Mouse (Mus musculus) intestine, embryonic 14.5 days (tissue): Measurements from ENCODE around the gene Zfp12. TPM values are rescaled to one million over a fixed set of nuclear protein-coding genes. Genes with fewer than 3 reads are reported as not detected.
"Not testable (repeated sequence)": the region's sequence is repeated elsewhere in the genome, so short reads cannot be mapped to it uniquely, and the experiment has no call there.

Experiments
- ATAC-seq: fragments of 200-750 bp; cut with Nextera tagmentation; replicated peaks from 2 replicates; pipeline ENCODE4 v1.8.0; 2017; ENCODE audit warnings: low read depth, moderate number of reproducible peaks, moderate TSS enrichment, moderate library complexity; ENCODE audit not compliant: low FRiP score, low TSS enrichment
- DNase-seq: peaks from one replicate; pipeline ENCODE4 v3.0.0-alpha.2; 2018; ENCODE audit warnings: low spot score
- H3K27ac ChIP-seq: fragments of 300-500 bp; sonication (generic); 2 replicates; pipeline ENCODE4 v1.5.1; 2014; ENCODE audit warnings: low read depth, mild to moderate bottlenecking, control low read depth
- H3K27me3 ChIP-seq: fragments of 300-500 bp; sonication (generic); replicated peaks from 2 replicates; pipeline ENCODE4 v1.6.1; 2014; ENCODE audit warnings: low read length, control low read depth; ENCODE audit not compliant: control insufficient read depth, insufficient read depth
- H3K36me3 ChIP-seq: fragments of 300-500 bp; sonication (generic); 2 replicates; pipeline ENCODE4 v1.6.1; 2014; ENCODE audit warnings: low read length, control low read depth; ENCODE audit not compliant: control insufficient read depth, insufficient read depth
- H3K4me1 ChIP-seq: fragments of 300-500 bp; sonication (generic); replicated peaks from 2 replicates; pipeline ENCODE4 v1.6.1; 2014; ENCODE audit warnings: low read length, control low read depth, mixed read lengths; ENCODE audit not compliant: control insufficient read depth, insufficient read depth
- H3K4me2 ChIP-seq: fragments of 300-500 bp; sonication (generic); 2 replicates; pipeline ENCODE4 v1.6.1; 2014; ENCODE audit warnings: low read length
- H3K4me3 ChIP-seq: fragments of 300-500 bp; sonication (generic); 2 replicates; pipeline ENCODE4 v1.5.1; 2014; ENCODE audit warnings: low read depth, low read length, control low read depth, mixed read lengths
- H3K9ac ChIP-seq: fragments of 300-500 bp; sonication (generic); 2 replicates; pipeline ENCODE4 v1.6.1; 2014; ENCODE audit warnings: mild to moderate bottlenecking, low read length
- H3K9me3 ChIP-seq: fragments of 300-500 bp; sonication (generic); 2 replicates; pipeline ENCODE4 v1.6.1; 2016; ENCODE audit warnings: low read length, control low read depth; ENCODE audit not compliant: control insufficient read depth
- WGBS: fragments of 180-500 bp; shearing (Covaris S2); extraction: QIAGEN DNeasy Blood & Tissue Kit; methylation state at CpG from one replicate; pipeline ENCODE4 v1.1.7; 2014; 5-methylcytosine and 5-hydroxymethylcytosine counted together
- polyA plus RNA-seq: library from polyadenylated mRNA; unstranded; fragments of >200 nt; fragmentation: Nextera tagmentation; extraction: Ambion mirVana; gene quantifications from 2 replicates; pipeline ENCODE4 v1.2.1, GENCODE M21; 2014

Zfp12 gene
- polyA plus RNA-seq: 14.0 and 16.6 TPM in 2 replicates

DNA sequence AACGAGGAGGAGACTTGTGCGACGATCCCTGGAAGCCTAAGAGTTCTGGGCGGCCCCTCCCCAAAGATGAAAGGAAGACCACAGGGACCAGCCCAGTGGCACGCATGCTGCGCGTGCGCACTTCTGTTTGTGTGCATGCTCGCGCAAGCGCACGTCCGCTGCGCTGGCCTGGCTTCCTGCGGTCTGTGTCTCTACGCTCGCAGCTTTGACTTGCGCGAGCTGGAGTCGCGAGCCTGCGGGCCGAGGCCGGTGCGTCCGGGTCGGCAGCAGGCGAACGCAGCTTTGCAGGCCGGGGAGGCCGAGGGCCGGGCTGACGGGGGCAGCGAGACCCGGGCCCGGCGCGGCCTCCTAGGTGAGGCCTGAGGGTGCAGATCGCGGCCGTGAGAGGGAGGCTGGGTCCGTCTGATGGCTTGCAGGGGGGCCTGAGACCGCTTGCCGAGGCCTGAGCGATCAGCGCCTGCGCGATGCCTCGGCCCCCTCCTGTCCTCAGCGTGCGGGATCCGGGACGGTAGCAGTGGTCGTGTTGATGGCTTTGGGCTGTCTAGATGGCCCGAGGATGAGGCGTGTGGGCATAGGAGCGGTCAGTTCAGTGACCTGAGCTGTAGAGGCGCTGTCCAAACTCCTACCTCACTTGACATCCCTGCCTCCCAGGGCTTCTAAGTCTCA is at the start of gene Zfp12:
Zfp12 (plus strand) TSS at position 136 of the 666 bp plus-strand sequence.
- Histone ChIP-seq H3K9ac (peak within 1 kb of the TSS; percentile 89), H3K27ac (peak within 1 kb of the TSS; percentile 97), H3K27me3 (no peaks in the 10 kb centered on the region), H3K36me3 (peaks cover 32% of the 10 kb centered on the region), H3K4me1 (peaks cover 12% of the 10 kb centered on the region), H3K9me3 (no peaks in the 10 kb centered on the region), H3K4me3 (peak within 1 kb of the TSS; percentile 88), H3K4me2 (peak within 1 kb of the TSS; percentile 78)
- peak; percentile 99 for ATAC-seq
- WGBS: under 1% methylated on average over 56 of the region's 58 CpGs
- DNase-seq: peak; percentile 89

DNA sequence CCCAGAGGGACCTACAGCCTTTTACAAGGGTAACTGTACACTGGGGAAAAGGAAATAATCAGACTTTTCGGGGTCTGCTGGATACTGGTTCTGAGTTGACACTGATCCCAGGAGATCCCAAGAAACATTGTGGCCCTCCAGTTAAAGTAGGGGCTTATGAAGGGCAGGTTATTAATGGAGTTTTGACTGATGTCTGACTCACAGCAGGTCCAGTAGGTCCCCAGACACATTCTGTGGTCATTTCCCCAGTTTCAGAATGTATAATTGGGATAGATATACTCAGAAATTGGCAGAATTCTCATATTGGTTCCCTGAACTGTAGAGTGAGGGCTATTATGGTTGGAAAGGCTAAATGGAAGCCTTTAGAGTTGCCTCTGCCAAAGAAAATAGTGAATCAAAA is 46.9 kb upstream of the Zfp12 start:
- H3K4me3 ChIP-seq, H3K4me2 ChIP-seq, H3K27me3 ChIP-seq, H3K36me3 ChIP-seq, DNase-seq, ATAC-seq, H3K9me3 ChIP-seq, H3K27ac ChIP-seq, H3K9ac ChIP-seq, H3K4me1 ChIP-seq: not testable (repeated sequence)
- WGBS: no CpG with 5 or more reads among the region's 1 CpGs

DNA sequence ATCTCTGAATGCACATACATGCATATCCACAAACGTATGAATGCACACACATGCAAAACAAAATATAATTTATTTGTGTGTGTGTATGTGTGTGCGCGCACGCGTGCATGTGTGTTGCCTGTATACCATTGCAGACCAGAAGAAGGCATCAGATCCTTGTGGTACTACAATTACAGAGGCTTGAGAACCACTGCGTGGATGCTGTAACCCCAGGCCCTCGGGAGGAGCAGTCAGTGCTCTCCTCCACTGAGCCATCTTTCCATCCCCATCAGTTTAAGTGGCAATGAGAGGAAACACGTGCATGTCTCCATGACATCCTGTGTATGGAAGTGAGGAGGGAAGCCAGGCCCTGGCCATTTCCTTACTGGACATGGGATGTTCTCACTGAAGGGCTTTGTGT is 42.2 kb upstream of the Zfp12 start:
- Histone ChIP-seq H3K9me3 (no peaks in the 10 kb centered on the region), H3K4me2 (no peak overlapping the region), H3K4me1 (no peaks in the 10 kb centered on the region), H3K27ac (no peak overlapping the region), H3K9ac (no peak overlapping the region), H3K27me3 (no peaks in the 10 kb centered on the region), H3K4me3 (no peak overlapping the region), H3K36me3 (no peaks in the 10 kb centered on the region)
- WGBS: 89% methylated on average over 8 of the region's 8 CpGs
- ATAC-seq (no peak), DNase-seq (no peak)

DNA sequence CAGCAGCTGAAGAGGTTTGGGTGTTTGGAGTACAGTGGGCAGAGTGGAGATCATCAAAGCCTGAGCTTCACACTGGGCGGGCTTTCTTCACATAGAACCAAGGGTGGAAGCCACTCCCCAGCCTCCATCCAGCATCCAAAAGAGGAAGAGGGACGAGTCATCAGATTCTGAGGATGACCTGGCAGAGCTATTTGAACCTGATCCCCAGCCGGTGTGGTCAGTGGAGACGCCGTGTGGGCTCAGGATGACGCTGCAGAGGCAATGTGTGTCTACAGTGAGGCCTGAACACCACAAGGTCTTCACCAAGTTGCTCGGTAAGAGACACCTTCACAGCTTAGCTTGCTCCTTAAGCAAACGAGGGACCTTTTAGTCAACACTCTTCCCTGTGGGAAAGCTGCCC is 40.2 kb upstream of the Zfp12 start:
- not testable (repeated sequence) for DNase-seq, ATAC-seq, H3K27me3 ChIP-seq, H3K4me2 ChIP-seq, H3K36me3 ChIP-seq, H3K4me3 ChIP-seq, H3K9ac ChIP-seq, H3K27ac ChIP-seq, H3K4me1 ChIP-seq, H3K9me3 ChIP-seq
- WGBS: 55% methylated on average over 8 of the region's 8 CpGs

DNA sequence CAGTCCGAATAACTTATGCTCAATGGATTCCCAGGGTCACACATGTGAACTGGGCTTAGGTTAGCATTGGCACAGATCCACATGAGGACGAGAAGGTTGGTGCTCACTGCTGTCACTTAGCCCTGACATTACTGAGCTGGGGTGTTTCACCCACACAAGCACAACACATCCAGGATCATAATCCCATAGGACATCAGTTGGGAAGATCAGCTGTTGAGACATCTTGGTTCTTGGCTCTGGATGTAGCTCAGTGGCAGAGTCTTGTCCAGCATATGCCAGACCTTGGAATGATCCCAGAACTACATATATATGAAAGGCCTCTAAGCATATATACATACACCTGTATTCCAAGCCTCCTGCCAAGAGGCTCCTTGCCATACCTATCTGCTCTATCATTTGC is 39.8 kb upstream of the Zfp12 start:
- H3K36me3 ChIP-seq: no peaks in the 10 kb centered on the region
- H3K9me3 ChIP-seq: 0 out of 2 replicates have a peak, but pooled peaks cover 2% of the 10 kb centered on the region
- no peak overlapping the region for H3K27ac ChIP-seq
- H3K27me3 ChIP-seq: no peaks in the 10 kb centered on the region
- no peak overlapping the region for H3K4me2 ChIP-seq
- no peaks in the 10 kb centered on the region for H3K4me1 ChIP-seq
- no peak overlapping the region for H3K9ac ChIP-seq
- 86% methylated on average over 2 of the region's 2 CpGs for WGBS
- no peak overlapping the region for H3K4me3 ChIP-seq
- ATAC-seq: no peak
- DNase-seq: no peak

DNA sequence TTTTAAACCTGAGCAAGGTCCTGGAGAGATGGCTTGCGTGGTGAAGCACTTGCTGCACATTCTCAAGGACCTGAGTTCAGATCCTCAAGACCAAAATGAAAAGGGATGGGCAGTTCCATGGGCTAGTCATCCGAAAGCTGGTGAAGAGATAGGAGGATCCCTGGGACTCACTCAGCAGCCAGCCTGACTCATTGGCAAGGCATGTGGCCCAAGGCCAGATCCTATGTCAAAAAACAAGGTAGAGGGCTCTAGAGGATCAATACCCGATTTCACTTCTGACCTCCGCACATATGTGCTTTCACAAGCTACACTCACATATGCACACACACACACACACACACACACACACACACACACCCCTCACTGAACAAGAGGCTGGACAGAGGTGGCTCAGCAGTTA is 38.5 kb upstream of the Zfp12 start:
- no peak overlapping the region for H3K4me3 ChIP-seq
- no peak for ATAC-seq
- H3K9ac ChIP-seq: no peak overlapping the region
- H3K36me3 ChIP-seq: no peaks in the 10 kb centered on the region
- no peak overlapping the region for H3K27ac ChIP-seq
- no peaks in the 10 kb centered on the region for H3K27me3 ChIP-seq
- no peak for DNase-seq
- no peaks in the 10 kb centered on the region for H3K4me1 ChIP-seq
- WGBS: 87% methylated on average over 4 of the region's 4 CpGs
- H3K9me3 ChIP-seq: 0 out of 2 replicates have a peak, but pooled peaks cover 2% of the 10 kb centered on the region
- no peak overlapping the region for H3K4me2 ChIP-seq

DNA sequence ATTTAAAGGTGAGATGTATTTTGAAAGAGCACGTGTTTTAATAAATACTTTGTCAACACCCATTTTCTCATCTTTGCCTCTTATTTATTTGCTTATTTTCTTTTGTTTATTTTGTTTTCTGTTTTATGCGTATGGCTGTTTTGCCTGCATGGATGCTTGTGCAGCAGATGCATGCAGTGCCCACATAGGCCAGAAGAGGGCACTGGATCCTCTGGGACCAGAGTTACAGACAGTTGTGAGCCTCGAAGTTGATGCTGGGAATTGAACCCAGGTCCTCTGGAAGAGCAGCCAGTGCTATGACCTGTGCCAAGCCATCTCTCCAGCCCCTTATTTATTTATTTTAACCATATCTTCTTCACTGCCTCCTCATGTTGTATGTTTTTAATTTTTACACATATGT is 29.9 kb upstream of the Zfp12 start:
- H3K4me1 ChIP-seq: no peaks in the 10 kb centered on the region
- no peaks in the 10 kb centered on the region for H3K27me3 ChIP-seq
- no peaks in the 10 kb centered on the region for H3K36me3 ChIP-seq
- 77% methylated on average over 3 of the region's 3 CpGs for WGBS
- H3K9me3 ChIP-seq: peaks cover 4% of the 10 kb centered on the region; the same call in 1 of the 2 replicates
- ATAC-seq (no peak), DNase-seq (no peak)
- no peak overlapping the region for H3K4me2 ChIP-seq
- H3K27ac ChIP-seq: no peak overlapping the region
- H3K9ac ChIP-seq: no peak overlapping the region
- no peak overlapping the region for H3K4me3 ChIP-seq

DNA sequence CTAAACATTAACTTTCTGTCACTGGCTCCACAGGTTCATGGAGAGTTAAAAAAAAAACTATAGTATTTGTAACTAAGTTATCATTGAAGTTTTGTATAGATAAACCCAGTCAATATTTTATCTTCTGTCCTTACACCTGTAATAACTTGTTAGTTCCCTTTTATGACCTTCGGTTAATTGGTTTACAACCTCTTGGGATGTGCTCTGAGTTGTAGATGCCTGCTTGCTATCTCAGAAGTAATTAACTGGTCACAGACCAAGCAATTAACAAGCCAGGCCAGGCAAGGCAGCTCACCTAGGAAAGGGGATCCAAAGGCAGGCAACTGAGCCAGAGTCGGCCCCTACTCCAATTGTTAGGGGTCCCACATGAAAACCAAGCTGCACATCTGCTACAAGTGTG is 21.1 kb upstream of the Zfp12 start:
- peak; percentile 47; the same call in 1 of the 2 replicates for ATAC-seq

DNA sequence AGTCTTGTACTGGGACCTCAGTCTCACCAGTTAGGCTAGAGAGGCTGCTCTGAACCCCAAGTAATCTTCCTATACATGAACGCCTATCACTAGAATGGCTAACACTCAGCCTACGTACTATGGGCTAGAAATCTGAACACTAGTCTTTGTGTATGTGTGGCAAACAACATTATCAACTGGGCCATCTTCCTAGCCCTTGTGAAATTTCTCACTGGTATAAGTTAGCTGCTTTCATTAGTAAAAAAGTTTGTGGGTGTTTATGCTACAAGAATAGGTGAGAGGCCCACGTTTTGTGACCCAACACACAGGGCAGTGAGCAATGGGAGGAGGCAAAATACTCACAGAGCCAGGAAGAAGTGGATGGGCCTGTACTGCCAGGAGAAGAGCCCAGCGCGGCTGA is 14.0 kb upstream of the Zfp12 start:
- Histone ChIP-seq H3K4me1 (no peaks in the 10 kb centered on the region), H3K27ac (no peak overlapping the region), H3K9ac (no peak overlapping the region), H3K36me3 (no peaks in the 10 kb centered on the region), H3K27me3 (no peaks in the 10 kb centered on the region), H3K9me3 (no peaks in the 10 kb centered on the region), H3K4me3 (no peak overlapping the region), H3K4me2 (no peak overlapping the region)
- 70% methylated on average over 5 of the region's 5 CpGs for WGBS
- ATAC-seq: no peak
- DNase-seq: no peak

More for the DNA sequence above, 21.1 kb upstream of the Zfp12 start:
- H3K9ac ChIP-seq: no peak overlapping the region
- no peak overlapping the region for H3K4me3 ChIP-seq
- no peaks in the 10 kb centered on the region for H3K36me3 ChIP-seq
- H3K4me2 ChIP-seq: no peak overlapping the region
- H3K4me1 ChIP-seq: no peaks in the 10 kb centered on the region
- no peak for DNase-seq
- no peaks in the 10 kb centered on the region for H3K27me3 ChIP-seq
- 61% methylated on average over 2 of the region's 2 CpGs for WGBS
- H3K27ac ChIP-seq: no peak overlapping the region
- peaks cover under 1% of the 10 kb centered on the region; the same call in 1 of the 2 replicates for H3K9me3 ChIP-seq
